Mouse (Mus musculus) thymus, postnatal 25 days (tissue): ENCODE measurements around the gene Esrra.

ENCODE experiments used
- DNase-seq: peaks from one replicate; pipeline ENCODE4 v3.0.0; 2022

Gene Esrra

DNA sequence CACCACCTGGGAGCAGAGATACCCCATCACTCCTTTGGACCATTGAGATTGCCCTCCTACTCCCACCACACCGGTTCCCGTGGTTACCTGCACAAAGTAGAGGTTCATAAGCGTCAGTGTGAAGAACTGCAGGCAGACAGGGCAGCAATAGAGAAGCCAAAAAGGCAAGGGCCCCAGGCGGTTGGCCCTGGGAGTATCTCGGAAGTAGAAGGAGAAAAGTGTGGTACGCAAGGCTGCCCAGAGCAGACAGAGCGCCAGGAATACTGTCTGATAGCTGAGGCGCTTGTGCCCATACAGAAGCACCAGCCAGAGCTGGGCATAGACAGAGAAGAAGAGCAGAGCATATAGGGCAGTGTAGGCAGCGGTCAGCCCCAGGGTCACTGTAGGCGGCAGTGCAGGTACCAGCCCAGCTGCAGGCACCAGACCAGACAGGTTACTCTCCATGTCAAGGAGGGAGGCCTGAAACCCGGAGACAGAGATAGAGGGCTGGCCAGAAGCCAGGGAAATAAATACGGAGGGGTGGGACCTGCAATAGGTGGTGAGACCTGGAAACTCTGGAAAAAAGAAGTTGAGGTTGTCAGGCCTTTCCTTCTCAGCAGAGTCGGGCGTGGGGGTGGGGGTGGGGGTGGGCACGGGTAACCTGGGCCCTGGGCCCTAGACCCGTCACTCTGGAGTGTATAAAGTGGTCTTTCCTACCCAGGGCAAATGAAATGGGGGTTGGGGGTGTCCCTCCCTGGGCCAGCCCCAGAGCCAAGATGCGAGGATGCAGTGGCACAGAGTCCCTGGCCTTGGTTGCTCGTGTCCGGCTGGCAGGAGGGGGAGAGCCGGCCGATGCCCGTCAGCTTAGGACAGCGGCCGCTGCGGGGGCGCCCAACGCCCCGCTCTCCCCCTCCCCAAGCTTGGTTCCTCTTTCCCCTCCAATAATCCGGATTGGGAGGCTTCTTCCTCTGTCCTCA is 19.1 kb upstream of the Esrra start:
- DNase-seq: no peak

DNA sequence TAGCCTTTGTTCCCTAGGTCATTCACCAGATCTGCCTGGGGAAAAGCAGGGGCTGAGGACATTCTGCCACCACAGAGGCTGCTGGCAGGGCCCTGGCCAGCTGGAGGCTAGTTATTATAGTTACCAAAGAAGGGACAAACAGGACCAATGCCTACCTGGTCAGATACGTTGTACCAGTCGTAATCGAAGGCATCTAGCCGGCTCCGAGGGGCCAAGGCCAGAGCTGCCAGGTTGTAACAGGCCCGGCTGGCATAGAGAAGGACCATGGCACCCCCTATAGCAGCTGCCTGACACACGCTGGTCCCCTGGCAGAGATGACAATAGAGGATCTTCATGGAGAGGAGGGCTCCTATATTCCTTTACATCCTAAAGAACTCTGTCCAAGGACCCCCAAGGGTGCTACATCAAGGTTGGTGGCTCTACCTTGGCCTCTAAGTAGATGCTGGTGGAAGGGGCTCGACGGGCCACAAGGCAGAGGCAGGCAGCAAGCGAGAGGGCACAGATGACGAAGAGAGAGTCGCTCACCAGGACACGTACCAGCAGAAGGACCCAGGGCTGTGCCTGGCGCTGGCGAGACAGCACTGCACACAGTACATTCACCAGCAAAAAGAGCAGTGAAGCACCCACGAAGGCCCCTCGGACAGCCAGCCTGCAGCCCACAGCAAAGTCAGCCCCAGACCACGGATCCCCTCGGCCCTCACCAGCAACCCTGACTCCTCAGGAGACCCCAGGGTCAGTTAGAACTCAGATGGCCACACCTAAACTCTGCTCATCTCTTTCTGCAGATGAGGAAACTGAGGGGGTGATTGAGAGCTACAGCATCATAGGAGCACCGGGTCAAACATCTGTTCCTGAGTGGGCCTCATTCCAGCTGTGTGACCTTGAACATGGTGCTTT is 17.7 kb upstream of the Esrra start:
- no peak for DNase-seq

DNA sequence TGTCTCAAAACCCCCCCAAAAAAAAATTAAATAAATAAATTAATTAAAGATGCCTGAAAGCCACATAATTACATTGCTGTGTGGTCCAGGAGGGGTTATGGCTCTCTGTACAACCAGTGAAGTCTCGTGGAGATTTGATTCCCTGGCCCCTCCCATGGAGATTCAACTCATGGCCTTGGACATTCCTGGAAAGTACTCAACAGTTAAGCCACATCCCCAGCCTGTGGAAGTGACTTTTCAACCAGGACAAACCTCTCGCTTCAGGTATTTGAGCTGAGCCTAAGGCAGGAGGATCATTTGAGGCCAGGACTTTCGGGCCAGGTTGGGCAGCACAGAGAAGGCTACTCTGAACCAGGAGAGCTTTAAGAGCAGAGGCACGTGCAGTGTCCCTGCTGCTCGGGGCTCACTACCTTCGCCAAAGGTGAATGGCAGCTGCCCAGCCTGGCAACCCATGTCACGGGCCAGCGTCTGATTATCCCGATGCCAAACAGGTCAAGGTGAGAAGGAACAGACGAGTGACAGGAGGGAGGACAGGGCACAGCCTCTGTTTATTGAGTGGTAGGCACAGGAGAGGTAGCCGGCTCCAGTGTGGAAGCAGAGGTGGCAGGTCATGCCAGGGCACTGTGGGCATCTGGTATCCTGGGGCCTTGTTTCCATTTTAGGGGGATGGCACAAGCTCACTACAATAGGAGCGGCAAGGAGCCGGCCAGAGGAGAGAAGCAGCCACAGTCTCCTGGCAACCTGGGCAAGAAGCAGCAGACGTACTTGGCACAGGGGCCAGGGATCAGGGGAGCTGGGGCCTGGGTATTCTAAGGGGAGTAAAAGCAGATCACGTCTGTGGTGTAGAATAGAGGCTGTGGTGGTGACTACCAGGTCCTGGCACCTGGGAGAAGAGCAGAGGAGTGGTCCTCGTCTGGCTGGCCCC is 16.2 kb upstream of the Esrra start:
- no peak for DNase-seq

DNA sequence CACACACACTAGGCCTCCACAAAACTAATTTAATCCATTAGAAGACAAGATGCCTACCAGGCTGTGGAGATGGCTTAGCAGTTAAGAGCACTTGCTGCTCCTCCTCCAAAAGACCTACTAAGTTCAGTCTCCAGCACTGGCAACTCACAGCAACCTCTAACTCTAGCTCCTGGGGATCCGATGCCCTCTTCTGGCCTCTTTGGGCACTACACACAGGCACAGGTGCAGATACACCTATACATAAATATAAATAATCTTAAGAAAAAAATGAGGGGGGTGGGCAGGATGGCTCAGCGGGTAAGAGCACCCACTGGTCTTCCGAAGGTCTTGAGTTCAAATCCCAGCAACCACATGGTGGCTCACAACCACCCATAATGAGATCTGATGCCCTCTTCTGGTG is 14.7 kb upstream of the Esrra start:
- peak; percentile 61 for DNase-seq

DNA sequence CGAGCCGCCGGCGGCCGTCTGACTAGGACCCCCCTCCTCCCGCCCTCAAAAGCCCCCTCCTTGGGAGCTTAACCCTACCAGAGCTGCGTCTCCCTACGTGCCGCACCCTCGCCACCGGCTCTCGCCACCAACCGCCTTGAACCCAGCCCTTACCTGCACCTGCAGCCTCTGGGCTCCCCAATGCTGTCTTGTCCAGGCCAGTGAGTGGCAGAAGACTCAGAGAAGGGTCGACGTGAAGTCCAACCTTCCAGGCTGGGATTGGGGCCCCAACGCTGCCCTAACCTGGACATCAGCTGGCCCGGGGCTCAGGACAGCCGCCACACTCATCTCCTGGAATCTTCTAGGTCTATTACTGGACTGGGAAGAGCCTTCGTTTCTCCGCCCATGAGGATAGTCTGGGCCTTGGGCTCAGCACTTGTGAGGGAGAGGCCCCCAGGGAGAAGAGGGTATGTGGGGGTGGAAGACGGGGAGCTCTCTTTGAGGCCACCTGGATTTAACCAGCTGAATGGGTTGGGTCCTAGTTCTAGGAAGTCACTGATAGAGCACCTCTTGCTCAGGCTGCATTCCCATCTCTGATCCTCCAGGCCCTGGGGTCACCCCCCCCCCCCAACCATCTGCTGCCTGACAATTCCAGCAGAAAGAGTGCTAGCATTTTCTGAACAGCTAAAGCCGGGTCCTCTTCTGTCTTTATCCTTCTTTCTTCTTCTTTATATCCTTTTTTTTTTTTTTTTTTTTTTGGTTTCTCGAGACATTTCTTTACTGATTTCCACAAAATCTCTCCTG is 12.8 kb upstream of the Esrra start, which contains the start of gene Kcnk4:
Gene Kcnk4 (minus strand): TSS at position 321 of the 783 bp plus-strand sequence.
- no peak for DNase-seq

DNA sequence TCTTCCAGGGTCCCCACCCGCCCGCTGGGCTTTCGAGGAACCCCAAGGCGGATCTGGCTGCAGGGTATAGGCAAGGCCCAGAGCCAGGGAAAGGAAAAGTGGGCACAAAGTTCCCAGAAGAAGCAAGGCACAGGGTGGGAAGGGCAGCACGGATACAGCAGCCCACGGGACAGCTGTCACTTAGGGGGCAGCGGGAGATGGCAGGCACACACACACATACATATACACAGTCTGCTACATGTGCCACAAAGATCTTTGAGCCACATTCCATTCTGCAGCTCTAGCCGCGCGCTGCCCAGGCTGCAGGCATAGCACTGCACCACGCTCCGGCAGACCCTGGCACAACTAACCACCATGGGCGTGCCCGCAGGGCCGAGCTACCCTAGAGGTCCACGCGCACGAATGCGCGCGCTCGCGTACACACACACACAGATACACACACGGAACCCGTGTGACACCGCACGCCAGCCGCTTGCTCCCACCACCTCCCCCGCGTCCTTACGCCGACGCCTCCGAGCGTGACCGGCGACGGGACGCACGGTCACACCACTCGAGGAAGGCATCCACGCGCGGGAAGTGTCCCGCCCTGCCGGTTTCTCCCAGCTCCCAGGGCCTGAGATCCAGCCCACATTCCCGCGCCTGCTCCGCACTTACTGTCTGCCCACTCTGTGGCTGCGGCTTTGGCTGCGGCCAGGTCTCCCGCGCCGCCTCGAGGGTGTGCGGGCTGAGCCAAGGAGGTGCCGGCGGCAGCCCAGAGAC is 12.0 kb upstream of the Esrra start:
- no peak for DNase-seq

DNA sequence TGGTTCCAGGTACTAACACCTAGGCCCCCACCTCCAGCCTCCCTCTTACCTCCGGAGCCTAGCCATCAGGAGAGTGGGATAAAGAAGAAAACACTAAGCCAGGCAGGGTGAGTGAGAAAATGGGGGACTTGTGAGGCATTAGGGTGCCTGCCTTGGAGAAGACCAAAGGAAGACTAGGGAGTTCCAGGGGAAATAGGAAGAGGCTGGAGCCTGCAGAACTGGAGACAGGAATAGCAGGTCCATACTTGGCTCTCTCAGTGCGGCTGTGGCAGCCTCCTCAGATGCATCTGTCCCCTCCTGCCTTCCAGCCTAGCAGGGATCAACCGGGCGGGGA is 11.5 kb upstream of the Esrra start:
- DNase-seq: no peak

DNA sequence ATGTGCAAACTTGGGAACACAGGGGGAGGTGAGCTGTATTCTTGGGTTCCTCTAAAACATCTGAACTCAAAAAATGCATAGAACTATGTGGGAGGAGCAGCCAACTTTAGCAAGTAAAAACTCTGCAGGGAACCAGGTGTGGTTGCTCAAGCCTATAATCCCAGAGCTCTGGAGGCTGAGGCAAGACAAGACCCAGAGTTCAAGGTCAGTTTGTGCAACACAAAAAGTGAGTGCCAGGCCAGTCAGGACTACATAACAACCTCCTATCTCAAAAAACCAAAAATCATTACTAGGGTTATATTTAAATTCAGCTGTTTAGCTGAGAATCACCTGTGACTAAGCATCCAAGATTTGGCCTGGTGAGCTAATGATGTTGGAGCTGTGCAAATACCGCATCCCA is 10.4 kb upstream of the Esrra start:
- no peak for DNase-seq

DNA sequence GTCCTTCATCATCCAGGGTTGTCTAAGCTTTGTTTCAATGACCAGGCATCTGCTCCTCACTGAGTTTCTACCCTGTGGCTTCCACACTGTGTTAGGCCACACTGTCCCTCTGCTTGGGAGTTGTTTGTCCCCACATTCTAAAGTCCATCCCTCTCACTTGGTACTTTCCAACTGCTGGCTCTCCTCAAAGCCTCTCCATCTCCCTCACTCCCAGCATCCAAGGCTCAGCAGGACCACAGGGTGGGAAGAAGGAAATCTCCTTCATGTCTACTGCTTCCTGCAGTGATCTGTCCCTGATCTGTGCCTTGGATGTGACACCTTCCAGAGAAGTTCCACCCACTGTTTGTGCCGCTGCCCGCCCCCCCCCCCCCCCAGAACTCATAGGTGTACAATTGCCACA is 9.4 kb upstream of the Esrra start:
- no peak for DNase-seq

DNA sequence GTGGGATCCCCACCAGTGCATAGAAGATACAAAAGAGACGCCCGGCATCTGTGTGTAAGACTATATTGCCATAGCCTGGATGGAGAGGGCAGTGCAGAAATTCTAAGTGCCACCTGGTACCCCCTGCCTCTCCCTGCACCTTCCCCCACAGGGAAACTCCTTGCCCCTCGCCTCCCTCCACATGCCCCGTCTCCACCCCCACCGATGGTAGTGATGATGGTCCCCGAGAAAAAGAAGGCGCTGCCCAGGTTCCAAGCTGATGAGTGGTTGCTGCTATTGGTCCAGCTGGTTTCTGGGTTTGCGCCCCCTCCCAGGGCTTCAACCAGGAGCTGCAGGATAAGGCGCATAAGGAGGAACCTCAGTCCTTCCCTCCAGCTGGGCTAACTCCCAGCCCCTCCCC is 6.5 kb upstream of the Esrra start:
- no peak for DNase-seq

DNA sequence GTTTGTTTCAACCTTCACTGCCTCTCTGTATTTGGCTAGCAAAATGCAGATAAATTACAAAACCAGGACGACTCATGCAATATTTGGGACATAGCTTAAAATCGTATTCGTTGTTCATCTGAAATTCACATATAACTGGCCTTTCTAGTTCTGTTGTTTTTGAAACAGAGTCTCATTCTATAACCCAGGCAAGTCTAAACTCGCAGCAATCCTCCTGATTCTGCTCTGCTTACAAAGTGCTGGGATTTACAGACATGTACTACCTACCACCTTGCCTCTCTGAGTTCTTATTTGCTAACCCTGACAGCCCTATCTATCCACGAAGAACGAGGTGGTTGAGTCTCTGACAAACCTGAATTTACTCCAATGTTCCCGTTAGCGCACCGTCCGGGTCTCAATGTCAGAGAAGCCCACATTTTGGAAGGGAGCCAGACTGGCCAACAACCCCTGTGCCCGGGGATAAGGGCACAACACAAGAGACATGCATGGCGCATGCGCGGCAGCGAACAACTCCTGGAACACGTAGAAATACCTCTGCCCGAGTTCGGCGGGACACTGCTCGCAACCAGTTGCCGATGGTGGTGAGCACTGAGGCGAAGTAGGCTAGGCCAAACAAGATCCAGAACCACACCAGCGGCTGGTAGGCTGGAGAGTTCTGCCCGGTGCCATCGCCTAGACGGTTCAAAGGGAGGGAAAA is 5.1 kb upstream of the Esrra start:
- DNase-seq: no peak

DNA sequence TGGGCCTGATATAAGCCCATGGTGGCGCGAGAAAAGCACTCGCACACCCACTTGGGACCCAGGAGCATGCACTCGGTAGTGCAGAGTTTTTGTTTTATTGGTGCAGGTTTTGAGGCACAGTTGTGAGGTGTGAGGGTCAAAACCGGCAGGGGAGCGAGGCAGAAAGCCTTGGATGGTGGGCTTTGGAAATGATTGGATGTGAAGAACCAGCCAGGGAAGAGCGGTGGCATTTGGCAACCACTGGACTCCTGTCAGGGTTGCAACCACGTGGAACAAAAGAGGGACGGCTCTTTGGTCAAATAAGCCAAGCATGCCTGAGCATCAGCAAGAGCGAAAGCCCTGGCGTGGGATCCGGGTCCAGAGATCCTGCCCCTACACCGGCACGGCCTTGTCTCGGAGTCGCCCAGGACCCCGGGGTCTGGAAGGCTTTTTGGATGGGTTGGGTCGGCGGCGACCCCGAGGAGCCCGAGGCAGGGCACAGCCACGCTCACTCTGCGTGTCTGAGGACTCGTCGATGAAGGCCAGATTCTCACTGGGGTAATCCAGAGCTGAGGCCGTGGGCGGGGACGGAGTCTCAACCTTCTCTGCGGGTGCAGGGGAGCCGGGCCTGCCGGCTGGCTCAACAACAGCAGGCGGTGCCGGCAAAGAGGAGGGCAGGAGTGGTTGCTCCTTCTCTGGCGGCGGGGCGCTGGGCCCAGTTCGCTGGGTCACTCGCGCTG is 4.2 kb upstream of the Esrra start:
- no peak for DNase-seq

DNA sequence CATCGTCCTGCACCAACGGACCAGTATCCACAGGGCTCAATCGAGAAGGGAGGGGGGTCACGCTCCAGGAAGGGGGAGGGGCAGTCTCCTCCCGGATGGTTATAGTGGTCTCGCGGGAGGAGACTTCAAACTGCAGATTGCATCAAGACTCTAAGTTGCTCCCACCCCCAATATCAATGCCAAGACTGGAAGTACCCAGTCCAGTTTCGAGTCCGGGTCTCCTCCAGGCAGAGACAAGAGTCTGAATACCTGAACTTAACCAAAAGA is 3.6 kb upstream of the Esrra start, which contains the start of gene Catsperz:
Gene Catsperz (minus strand): TSS at position 74 of the 267 bp plus-strand sequence.
- no peak for DNase-seq

DNA sequence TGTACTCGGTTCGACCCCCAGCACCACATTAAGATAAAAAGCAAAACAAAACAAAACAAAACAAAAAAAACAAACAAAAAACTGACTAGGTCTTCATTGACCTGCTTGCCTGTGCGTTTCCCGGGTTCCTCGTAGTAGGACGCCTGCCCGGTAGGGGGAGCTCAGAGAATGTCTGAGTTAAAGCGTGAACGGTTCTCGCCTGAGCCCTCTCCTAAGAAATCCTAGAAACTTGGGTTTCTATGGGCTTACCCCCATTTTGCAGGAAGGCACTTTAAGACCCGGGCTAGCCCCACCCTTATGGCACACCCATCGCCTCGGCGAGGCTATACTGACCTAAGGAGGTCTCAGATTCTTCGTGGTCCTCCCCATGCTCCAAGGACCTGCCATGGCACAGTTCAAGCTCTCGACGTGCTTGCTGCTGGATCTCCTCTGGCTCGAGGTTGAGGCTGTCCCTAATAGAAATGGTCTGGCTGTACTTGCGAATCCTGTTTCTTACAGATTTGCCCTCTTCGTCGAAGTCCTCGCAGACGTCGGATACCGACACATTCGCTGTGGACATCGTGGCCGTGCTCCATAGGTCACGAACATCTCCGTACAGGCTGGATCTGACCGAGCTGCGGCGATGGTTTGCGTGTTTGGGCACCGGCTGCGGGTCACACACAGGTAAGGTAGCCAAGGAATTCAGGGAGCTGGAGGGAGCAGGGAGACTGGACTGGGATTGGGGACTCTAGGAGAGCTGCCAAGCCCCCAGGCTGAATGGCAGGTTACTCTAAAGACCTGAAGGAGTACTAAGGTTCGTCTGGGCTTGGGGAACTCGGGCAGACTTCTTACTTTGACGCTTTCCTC is 3.1 kb upstream of the Esrra start:
- DNase-seq: peak; percentile 89

DNA sequence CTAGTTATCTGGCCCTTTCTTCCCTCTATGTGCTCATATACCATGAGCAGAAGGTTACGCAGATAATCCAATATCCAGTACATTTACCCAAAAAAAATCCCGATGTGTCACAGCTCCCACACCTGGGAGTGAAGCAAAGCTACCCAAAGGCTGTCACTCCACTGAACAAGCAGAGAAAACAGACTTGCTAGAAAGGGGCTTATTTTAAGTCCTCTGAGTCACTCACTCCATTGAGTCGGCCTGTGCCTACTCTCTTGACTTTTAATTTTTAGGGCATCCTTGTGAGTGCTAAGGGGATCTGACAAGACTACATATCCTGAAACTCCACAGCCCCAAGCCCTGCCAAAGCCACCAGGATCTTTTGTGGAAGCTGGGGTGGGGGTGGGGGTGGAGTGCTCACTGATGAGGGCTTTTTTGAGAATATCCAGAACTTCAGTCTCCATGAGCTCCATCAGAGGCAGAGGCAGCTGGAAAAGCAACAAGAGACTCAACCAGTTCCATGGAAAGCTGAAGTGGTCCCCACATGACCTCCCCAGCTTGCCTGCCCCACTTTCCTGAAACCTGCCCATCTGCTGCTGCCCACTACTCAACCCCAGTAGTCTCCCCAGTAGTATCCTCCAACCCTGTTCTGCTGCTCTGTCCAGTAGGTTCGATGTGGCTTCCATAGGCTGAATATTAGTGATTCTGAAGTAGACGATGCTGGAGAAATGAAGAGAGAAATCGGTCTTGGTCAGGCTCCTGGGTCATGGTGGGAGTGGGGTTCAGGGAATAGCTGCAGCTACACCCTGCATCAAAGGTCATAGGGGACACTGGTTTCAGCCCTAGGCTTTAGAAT is 1.5 kb upstream of the Esrra start:
- no peak for DNase-seq

DNA sequence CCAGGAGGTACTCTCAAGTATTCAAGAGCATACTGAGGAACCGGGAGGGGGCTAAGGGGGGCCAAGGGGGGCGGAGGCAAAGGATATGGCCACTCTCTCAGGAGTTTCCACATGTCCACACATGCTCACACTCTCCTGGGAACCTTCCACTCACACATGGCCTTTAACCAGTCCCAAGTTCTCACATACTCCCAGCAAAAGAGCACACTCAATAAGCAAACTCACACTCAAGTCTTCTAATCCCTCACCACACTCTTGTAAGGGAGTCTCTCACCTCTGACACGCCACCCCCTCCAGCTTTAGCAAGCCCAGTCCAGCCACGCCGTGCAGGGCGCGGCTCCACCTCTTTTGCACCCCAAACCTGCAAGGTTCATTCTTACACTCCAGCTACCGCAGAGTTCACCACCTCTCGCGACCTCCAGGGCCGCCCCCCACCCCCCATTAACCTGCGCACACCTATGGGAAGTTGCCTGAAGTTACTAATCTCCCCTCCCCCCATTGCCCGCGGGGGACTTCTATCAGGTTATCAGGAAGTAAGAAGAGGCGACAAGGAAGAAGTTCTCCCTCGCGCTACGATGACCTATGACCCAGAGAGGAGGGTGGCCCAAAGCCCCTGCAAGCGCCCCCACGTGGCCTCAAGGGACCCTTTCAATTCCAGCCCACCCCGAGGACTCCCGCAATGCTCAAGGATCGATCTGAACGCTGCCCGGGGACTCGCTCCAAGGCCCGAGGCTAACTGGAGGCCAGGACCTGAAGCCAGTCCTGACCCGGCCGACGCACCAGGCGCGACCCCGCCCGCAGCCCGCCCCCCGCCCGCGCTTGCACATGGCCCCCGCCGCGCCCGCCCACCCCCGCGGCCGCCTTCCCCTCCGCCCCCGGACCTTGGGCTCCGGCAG is 624 bp downstream of the Esrra start:
- DNase-seq: peak; percentile 69
